In genomic region chr1:133404005-133404404, GRCm38 (mm10) we compare ENCODE assay signal across 19 mouse cellular contexts. TPM values are rescaled to one million over a fixed set of nuclear protein-coding genes. Genes with fewer than 3 reads are reported as not detected.
"Had no signal": no experiment of that assay in that cellular context is flagged by ENCODE, and none has a peak within 500 bp of the region (broad histone marks: within the 10 kb centered on the region; RNA-seq: fewer than 3 reads in every experiment).

No protein-coding gene starts in this region.

- DNase-seq: lung, adult 18-20 months; lung, embryonic 14.5 days; lung, postnatal 10 days; lung, postnatal 36 days; midbrain, embryonic 14.5 days; retina, postnatal 1 day; right cerebral cortex, postnatal 14 days; thymus, adult 18-20 months; thymus, postnatal 14 days; thymus, postnatal 36 days had no signal

- H3K27ac ChIP-seq: liver, embryonic 12.5 days; liver, embryonic 14.5 days; neural tube, embryonic 13.5 days; neural tube, embryonic 15.5 days had no signal

- H3K4me3 ChIP-seq: liver, embryonic 12.5 days; myocyte; neural tube, embryonic 13.5 days; neural tube, embryonic 15.5 days had no signal

- H3K9ac ChIP-seq: liver, embryonic 12.5 days; liver, embryonic 14.5 days; lung, embryonic 14.5 days; neural tube, embryonic 13.5 days; neural tube, embryonic 15.5 days had no signal

- H3K36me3 ChIP-seq: neural tube, embryonic 13.5 days; neural tube, embryonic 15.5 days had no signal

- H3K27me3 ChIP-seq: liver, embryonic 12.5 days; neural tube, embryonic 13.5 days; neural tube, embryonic 15.5 days had no signal

- ATAC-seq: liver, embryonic 12.5 days; midbrain, embryonic 16.5 days had no signal

- H3K9me3 ChIP-seq: liver, embryonic 12.5 days; neural tube, embryonic 13.5 days; neural tube, embryonic 15.5 days had no signal

- H3K4me2 ChIP-seq: liver, embryonic 12.5 days; lung, embryonic 14.5 days; midbrain, embryonic 11.5 days; neural tube, embryonic 13.5 days; neural tube, embryonic 15.5 days had no signal

RNA-seq across cellular contexts. Expression of gene Ren1, which starts 53.7 kb away (rescaled TPM):
- polyA plus RNA-seq: midbrain, embryonic 11.5 days; midbrain, embryonic 14.5 days; midbrain, embryonic 16.5 days; myocyte; neural tube, embryonic 11.5 days; spleen, adult 2 months had no signal
